Mouse (Mus musculus) v-Abl transformed pro-B cells (cell line): ENCODE measurements around the gene Polg.

Experiments
- in situ Hi-C, 2 experiments: fragments of 400-800 bp; cut with MboI; formaldehyde crosslinking; loops; one replicate each; pipeline ENCODE4 v1.15.1; 2025; ENCODE audit not compliant: unreplicated experiment in 2 of 2

The Polg gene

GRCm38 (mm10) chr7:79466053-79466901, at the start of gene Polg:
Gene Polg, minus strand, starts transcription at chr7:79466362.
- in situ Hi-C loops = loop anchor here in 1 of 2 experiments (10.0 to 25.0 kb wide), 2 partner anchors 71 to 329 kb away; partner anchors contain the start of genes Fanci, Hapln3 and Mfge8

DNA sequence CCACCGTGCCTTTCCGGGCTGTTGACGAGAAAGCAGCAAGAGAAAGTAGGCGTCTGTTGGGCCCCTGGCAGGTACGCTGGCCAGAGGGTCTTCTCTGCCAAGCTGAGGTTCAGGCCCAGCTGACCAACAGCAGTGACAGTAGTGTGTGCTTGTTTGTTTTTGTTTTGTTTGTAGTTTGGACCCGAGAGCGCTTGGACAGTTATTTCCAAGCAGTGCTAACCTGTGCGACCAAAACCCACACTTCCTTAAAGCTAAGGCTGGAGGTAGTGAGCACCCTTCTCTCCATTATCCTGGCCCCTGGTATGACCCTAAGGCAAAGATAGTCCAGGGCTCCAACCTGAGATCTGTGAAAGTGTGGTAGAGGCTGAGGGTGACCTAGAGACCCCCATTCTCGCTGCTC, 49.7 kb upstream of the Polg start:
- in situ Hi-C loops = loop anchor here in 1 of 2 experiments (5.0 kb wide), 1 partner anchor 66 kb away; no protein-coding TSS in a partner anchor

- in situ Hi-C loops = loop anchor here in 1 of 2 experiments (5.0 kb wide), 1 partner anchor 67 kb away; no protein-coding TSS in a partner anchor
Observed at GRCm38 (mm10) chr7:79515221-79515743, 49.1 kb upstream of the Polg start.

DNA sequence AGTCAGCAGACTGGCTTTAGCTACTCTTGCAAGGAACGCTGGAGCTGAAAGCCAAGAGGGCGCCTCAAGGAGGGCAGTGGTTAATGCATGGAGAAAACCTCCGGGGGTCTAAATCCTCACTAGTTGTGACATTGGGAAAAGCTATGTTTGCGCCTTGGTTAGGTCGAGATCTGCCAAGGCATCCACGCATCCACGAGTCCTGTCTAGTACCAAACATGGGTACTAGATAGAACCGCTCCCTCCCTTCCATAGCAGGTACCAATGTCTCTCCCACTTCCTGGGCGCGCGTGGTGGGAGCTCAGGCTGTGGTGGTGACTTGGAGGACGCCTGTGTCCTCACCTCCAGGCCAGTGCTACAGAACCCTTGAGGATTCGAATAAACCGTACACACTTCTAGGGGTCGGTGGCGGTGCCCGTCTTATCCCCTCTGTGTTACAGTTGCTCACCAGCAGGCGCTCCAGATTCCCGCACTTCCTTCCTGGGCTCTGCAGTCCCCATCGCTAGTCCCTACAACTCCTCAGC, 48.3 kb upstream of the Polg start:
- in situ Hi-C loops = no loop called here

GRCm38 (mm10) chr7:79513466-79513865, 47.3 kb upstream of the Polg start:
- in situ Hi-C loops = no loop called here

- in situ Hi-C loops = no loop called here
Observed at GRCm38 (mm10) chr7:79512496-79512895, 46.3 kb upstream of the Polg start.

DNA sequence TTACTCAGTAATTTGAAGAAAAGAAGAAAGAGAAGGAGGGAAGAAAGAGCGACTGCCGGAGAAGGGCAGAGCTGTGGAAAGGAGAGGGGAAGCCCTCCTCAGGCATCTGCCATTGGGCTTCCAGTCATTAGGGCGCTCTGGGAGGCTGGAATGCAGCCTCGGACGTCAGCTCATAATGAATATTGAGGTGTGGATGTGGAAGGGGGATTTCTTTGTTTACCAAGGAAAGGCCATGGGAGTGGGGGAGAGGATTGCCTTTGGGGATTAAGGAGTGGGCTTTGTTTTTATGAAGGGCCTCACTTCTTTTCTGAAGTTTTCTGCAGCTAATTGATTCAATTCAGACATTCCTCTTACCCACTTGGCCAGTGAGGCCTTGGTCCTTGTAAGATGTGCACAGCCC, 45.5 kb upstream of the Polg start:
- in situ Hi-C loops = no loop called here

DNA sequence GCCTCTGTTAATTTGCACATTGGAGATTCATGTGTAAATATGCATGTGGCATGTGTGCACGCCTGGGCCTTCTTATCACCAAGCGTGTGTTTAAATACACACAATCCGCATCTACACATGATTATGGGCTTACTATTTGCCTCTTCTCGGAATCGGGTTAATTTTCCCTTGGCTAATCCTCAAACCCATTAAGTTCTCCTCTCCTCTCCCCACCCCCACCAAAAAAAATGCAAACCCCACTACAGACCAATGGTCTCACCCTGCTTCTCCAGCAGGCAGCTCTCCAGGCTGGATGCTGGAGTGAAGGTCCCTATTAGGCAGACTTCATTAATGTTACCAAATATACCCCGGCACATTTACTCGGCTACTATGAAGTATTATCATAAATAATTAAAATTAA, 45.0 kb upstream of the Polg start:
- in situ Hi-C loops = no loop called here

- in situ Hi-C loops = no loop called here
Observed at GRCm38 (mm10) chr7:79510686-79511085, 44.5 kb upstream of the Polg start.

- in situ Hi-C loops = no loop called here
Observed at GRCm38 (mm10) chr7:79509710-79510109, 43.5 kb upstream of the Polg start.

DNA sequence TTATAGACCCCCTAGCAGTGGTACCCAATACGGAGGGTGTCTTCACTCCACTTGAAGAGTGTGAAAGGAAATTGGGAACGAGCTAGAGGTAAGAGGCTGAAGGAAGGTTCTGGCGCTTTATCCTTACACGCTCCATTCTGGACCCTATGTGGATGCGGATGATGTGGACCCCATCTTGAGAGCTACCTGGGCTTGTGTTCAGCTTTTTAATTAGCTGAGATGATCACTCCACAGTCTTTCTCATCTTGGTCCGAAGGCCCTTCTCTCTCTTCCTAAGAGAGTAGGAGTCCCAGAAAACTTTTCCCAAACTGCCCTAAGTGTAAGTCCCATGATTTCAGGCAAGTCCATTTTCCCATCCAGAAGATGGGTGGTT, 43.1 kb upstream of the Polg start:
- in situ Hi-C loops = no loop called here

DNA sequence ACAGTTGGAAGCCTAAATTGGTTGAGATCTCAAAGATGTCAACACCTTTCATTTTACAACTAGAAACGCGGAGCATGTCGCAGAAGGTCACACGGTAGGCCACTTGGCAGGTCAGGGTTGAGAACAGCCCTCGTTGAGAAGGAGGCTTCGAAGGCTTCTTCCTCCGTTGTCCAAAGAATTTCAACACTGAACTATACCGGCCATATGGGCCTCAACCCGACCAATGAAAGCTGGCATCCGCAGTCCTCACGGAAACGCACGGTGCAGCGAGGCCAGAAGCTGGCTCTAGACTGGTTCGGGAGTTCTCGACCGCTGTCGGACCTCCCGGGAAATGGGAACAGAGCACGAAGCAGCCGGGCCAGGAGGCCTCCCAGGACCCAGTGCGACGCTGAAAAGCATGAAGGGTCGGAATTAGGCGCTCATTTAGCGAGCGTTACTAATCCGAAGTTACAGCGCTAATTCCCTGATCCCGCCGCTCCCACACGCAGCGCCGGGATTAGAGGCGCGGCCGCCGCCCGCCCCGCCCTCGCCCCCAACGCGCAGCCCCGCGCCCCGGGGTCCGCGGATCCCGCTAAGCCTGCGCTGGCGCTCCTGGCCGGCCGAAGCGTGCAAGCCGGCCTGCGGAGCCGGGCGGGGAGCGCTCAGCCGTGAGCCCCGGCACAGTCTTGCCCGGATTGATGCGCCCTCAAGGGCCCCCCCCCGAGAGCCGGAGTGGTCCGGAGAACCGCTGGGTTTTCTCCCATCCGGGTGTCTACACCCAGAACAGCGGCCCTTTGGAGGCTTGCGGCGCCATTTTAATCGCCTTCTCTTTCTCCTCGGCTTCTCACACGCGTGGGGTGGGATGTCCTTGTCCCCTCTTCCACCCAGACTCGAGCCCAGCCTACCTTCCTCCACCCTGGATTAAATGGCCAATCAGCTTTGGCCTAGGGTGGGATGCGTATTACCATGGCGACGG, 42.4 kb upstream of the Polg start:
- in situ Hi-C loops = no loop called here

- in situ Hi-C loops = no loop called here
Observed at GRCm38 (mm10) chr7:79507756-79508155, 41.6 kb upstream of the Polg start.

GRCm38 (mm10) chr7:79507101-79507705, 41.0 kb upstream of the Polg start:
- in situ Hi-C loops = no loop called here

GRCm38 (mm10) chr7:79506531-79507090, 40.4 kb upstream of the Polg start:
- in situ Hi-C loops = no loop called here

GRCm38 (mm10) chr7:79505876-79506530, 39.8 kb upstream of the Polg start:
- in situ Hi-C loops = no loop called here

DNA sequence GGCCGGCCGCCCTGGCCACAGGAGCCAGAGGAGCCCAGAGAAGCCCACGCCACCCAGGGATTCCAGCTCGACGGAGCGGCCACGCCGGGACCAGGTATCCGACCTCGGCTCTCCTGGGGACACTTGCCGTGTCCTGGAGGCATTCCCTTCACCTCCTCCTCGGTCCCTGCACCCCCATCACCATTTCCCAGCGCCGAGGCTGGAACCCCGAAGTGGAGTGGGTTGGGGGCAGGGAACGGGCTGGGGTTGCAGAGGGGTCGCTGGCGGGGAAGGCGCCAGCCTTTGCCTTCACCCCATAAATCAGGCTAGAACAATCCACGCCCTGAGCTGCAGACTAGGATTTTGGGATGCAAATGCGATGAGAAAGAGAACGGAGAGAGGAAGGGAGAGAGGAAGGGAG, 39.2 kb upstream of the Polg start:
- in situ Hi-C loops = no loop called here

- in situ Hi-C loops = no loop called here
Observed at GRCm38 (mm10) chr7:79504723-79505122, 38.6 kb upstream of the Polg start.

DNA sequence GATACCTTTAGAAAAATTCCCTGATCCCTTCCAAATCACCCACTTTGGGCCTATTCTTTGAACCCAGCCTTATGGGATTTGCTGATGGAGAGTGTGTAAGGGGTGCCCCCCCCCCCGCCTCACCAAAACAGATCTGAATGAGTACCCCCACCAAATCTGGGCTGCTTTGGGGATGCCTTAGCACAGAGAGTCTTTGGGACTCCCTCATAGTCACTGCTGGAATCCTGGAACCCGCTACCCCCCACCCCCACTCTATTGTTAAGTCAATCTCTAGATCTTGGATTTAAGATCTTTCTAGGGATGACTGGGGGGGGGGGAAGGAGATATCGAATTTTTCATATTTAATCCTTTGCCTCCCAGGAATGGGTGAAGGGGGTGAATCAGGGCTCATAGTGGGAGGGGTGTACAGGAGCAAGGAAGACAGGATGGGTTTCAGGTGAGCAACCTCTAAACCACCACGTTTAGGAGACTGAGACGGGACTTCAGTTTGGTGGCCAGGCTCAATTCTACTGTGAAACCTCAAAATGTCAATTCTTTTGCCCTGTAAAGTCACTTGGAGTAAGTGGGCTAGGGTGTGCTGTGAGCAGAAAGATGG, 37.6 kb upstream of the Polg start:
- in situ Hi-C loops = no loop called here
